Mouse (Mus musculus): ENCODE results near the gene Mdfi.

DNA sequence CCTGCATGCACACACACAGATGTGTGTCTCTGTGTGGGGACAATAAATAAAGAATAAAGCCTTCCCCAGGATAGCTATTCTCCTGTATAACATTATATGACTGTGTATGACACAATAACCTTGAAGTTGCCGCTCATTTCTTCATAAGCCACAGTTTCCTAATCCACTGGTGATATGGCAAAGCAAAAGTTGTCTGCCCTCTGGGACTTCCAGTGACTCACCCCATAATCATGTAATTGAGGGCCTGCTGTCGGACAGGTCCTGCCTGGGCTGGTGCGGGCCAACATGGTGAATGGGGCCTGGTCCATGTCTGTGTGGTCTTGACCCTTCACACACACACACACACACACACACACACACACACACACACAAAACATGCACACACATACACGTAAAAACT lies 19.3 kb upstream of the Mdfi start:
- TF ChIP-seq GATA1 (IDR thresholded peaks at IDR 0.05; ENCODE audit: low read length) (no peak), TAL1 (IDR thresholded peaks at IDR 0.05; ENCODE audit: low read length) (no peak)

All from erythroblast, embryonic 14.5 days (primary cell).